Mouse (Mus musculus): ENCODE data around the gene B230118H07Rik. TPM values are rescaled to one million over a fixed set of nuclear protein-coding genes. Genes with fewer than 3 reads are reported as not detected.

Gene B230118H07Rik
- total and polyA plus RNA-seq, 3 experiments = 5.0 to 12.6 (median 9.7) TPM

GRCm38 (mm10) chr2:101603099-101603498 lies 46.2 kb downstream of the B230118H07Rik start:
- H3K4me1 ChIP-seq (ENCODE audit: control insufficient read depth in 1 of 2, insufficient read depth in 2 of 2) = peaks cover 0 to 7% of the 10 kb centered on the region in 2 experiments; a peak in 1 of 4 replicates
- DNase-seq (ENCODE audit: extremely low read depth) = no peak
- H3K27me3 ChIP-seq (replicated peaks) = peaks cover 1% of the 10 kb centered on the region
- in situ Hi-C loops (cut with MboI; ENCODE audit: low pct_ligation_motif_present, low pct_unique_long_range_greater_than_20kb, low sequenced_read_pairs) = no loop called here
- no peak overlapping the region for H3K9ac ChIP-seq (ENCODE audit: insufficient read depth, low read depth)
- no peaks in the 10 kb centered on the region for H3K36me3 ChIP-seq (replicated peaks in 1 of 2; ENCODE audit: control insufficient read depth in 1 of 2, insufficient read depth in 1 of 2, low read length in 1 of 2)
- no peak overlapping the region for H3K4me2 ChIP-seq (ENCODE audit: insufficient read depth, low read depth, poor library complexity, severe bottlenecking)
- no peaks in the 10 kb centered on the region for H3K9me3 ChIP-seq (replicated peaks; ENCODE audit: low read length)
- dilution Hi-C loops (cut with MboI; ENCODE audit: extremely low pct_ligation_motif_present, extremely low pct_unique_long_range_greater_than_20kb, low sequenced_read_pairs) = no loop called here
- H3K27ac ChIP-seq (ENCODE audit: insufficient read depth, low read depth) = no peak overlapping the region
- TF ChIP-seq JUN (IDR thresholded peaks at IDR 0.05; ENCODE audit: insufficient read depth, low read depth, low read length) = no peak
- TF ChIP-seq ZC3H11A (IDR thresholded peaks at IDR 0.05; ENCODE audit: low read depth, low read length) = no peak
- no peak for TF ChIP-seq MAX (IDR thresholded peaks at IDR 0.05; ENCODE audit: low read length)
- no peak for TF ChIP-seq RCOR1 (conservative IDR thresholded peaks at IDR 0.05; ENCODE audit: low read depth, low read length)
- no peak for TF ChIP-seq CHD1 (IDR thresholded peaks at IDR 0.05; ENCODE audit: low read depth, low read length)
- no peak for TF ChIP-seq CHD2 (IDR thresholded peaks at IDR 0.05; ENCODE audit: low read length)
- TF ChIP-seq MAZ (IDR thresholded peaks at IDR 0.05; ENCODE audit: low read depth, low read length) = no peak
- no peak for TF ChIP-seq HCFC1 (IDR thresholded peaks at IDR 0.05; ENCODE audit: low read depth, low read length)
- no peak for TF ChIP-seq UBTF (IDR thresholded peaks at IDR 0.05; ENCODE audit: low read depth, low read length)
- no peak overlapping the region for H3K4me3 ChIP-seq (replicated peaks in 1 of 3; ENCODE audit: low read depth in 2 of 3, low read length in 2 of 3, poor library complexity in 1 of 3)
- no peaks in the 10 kb centered on the region for H3K79me2 ChIP-seq (replicated peaks; ENCODE audit: control insufficient read depth, extremely low read depth, insufficient read depth, poor library complexity, severe bottlenecking)

DNA sequence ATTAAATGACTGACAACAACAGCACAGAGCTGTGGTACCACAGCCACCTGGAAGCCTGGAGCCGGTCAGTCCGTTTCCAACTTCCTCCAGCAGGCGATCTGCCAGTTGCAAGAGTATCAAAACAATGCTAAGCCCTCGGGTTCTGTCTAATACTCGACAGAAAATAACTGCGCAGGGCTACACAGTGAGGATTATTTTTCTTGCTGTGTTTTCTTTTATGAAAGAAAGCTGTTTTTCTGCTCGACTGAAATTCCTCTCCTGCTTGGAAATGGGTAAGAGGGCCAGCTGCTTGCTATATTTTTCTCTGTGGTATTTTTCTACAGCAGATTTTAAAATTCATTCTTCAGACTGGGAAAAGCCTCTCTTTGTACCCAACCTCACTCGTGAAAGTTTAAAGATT lies 48.6 kb downstream of the B230118H07Rik start:
- dilution Hi-C loops (cut with MboI; ENCODE audit: extremely low pct_ligation_motif_present, extremely low pct_unique_long_range_greater_than_20kb, low sequenced_read_pairs) (no loop called here), in situ Hi-C loops (cut with MboI; ENCODE audit: low pct_ligation_motif_present, low pct_unique_long_range_greater_than_20kb, low sequenced_read_pairs) (no loop called here)
- H3K4me1 ChIP-seq (ENCODE audit: control insufficient read depth in 1 of 2, insufficient read depth in 2 of 2) = peaks cover 0 to 7% of the 10 kb centered on the region in 2 experiments; a peak in 1 of 4 replicates
- no peaks in the 10 kb centered on the region for H3K36me3 ChIP-seq (replicated peaks in 1 of 2; ENCODE audit: control insufficient read depth in 1 of 2, insufficient read depth in 1 of 2, low read length in 1 of 2)
- no peak for TF ChIP-seq ZMIZ1 (IDR thresholded peaks at IDR 0.05; ENCODE audit: low read depth, low read length)
- TF ChIP-seq USF2 (conservative IDR thresholded peaks at IDR 0.05; ENCODE audit: low read depth, low read length) = no peak
- no peak for TF ChIP-seq EP300 (IDR thresholded peaks at IDR 0.05; ENCODE audit: low read length)
- no peak for TF ChIP-seq PAX5 (IDR thresholded peaks at IDR 0.05; ENCODE audit: low read length)
- TF ChIP-seq NELFE (IDR thresholded peaks at IDR 0.05; ENCODE audit: low read depth, low read length) = no peak
- TF ChIP-seq POLR2A (IDR thresholded peaks at IDR 0.05; ENCODE audit: low read depth, low read length) = no peak
- H3K27ac ChIP-seq (ENCODE audit: insufficient read depth, low read depth) = no peak overlapping the region
- no peaks in the 10 kb centered on the region for H3K9me3 ChIP-seq (replicated peaks; ENCODE audit: low read length)
- H3K79me2 ChIP-seq (replicated peaks; ENCODE audit: control insufficient read depth, extremely low read depth, insufficient read depth, poor library complexity, severe bottlenecking) = no peaks in the 10 kb centered on the region
- H3K27me3 ChIP-seq (replicated peaks) = peaks cover 3% of the 10 kb centered on the region
- no peak for DNase-seq (ENCODE audit: extremely low read depth)
- H3K4me3 ChIP-seq (replicated peaks in 1 of 3; ENCODE audit: low read depth in 2 of 3, low read length in 2 of 3, poor library complexity in 1 of 3) = no peak overlapping the region
- H3K4me2 ChIP-seq (ENCODE audit: insufficient read depth, low read depth, poor library complexity, severe bottlenecking) = no peak overlapping the region
- H3K9ac ChIP-seq (ENCODE audit: insufficient read depth, low read depth) = no peak overlapping the region
